Mouse (Mus musculus): Measurements from ENCODE around the gene Zyg11a.
"Not testable (repeated sequence)": the region's sequence is repeated elsewhere in the genome, so short reads cannot be mapped to it uniquely, and the experiment has no call there.

Zyg11a gene

DNA sequence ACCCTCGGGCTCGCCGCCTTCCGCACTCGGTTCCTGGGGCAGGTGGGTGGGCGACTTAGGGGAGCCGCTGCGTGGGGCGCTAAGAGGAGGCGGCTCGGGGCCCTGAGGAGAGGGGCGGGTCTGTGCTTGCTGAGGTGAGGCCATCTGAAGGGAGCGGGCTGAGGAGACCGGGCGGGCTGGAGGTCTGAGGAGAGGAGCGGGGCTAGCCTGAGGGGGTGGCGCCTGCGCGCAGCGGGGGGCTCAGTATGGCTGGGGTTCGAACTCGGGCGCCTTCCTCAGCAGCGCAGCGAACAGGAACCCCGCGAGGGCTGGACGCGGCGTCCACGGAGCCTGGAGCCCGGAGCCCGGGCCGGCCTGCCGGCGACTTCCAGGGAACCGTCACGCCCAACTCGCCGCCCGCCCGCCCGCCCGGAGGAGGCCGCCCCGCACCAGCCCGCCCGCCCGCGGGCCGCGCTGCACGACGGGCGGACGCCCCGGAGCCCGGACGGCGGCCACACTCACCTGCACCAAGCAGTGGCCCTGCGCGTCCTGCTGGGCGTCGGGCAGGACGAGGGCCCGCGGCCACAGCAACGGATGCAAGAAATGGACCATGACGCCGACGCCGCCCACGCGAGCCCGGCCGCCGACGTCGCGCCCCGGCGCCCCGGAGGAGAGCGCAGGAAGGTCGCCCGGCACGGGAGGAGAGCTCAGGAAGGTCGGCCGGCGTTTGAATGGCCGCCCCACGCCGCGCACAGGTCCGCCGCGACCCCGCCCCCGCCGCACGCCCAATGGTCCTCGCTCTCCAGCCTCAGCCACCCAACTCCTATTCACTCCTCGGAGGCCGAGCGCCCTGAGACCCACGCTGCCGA lies at the start of gene Zyg11a:
Gene Zyg11a (minus strand): TSS at position 717 of the 848 bp plus-strand sequence.
- DNase-seq (ENCODE audit: low spot score), result no peak

DNA sequence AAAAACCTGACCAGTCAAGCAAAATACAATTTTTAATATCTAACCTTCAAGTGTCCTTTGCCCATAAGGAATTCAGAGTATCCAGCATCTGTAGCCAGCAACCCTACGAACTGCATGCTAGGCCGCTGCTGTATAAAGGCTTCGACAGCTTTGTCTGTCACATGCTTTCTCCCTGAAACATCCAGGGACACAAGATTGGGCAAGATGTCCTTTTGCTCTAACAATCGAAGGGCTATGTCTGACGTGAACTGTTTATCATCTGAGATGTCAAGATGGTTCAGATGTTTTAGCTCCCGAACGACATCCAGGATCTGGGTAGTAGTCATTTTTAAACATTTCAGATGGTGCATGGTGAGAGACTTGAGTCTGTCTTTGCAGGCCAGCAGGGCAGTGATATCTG lies 47.9 kb upstream of the Zyg11a start:
- no peak for DNase-seq (ENCODE audit: low spot score)

DNA sequence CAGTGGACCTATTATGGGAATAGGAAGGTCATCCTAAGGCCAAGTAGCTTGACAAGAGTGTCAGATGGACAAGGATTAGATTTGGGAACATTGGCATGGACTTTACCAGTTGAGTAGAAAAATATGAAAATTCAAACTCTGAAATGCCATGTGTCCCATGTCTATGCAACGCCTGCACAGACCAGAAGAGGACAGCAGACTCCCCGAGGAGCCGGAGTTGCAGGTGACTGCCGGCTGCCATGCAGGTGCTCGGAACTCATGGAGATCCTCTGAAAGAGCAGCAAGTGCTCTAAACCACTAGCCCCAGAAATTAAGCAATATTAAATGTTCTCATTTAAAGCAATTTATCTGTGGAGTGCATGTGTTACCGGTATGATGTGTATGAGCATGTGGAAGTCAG lies 35.5 kb upstream of the Zyg11a start:
- no peak for DNase-seq (ENCODE audit: low spot score)

DNA sequence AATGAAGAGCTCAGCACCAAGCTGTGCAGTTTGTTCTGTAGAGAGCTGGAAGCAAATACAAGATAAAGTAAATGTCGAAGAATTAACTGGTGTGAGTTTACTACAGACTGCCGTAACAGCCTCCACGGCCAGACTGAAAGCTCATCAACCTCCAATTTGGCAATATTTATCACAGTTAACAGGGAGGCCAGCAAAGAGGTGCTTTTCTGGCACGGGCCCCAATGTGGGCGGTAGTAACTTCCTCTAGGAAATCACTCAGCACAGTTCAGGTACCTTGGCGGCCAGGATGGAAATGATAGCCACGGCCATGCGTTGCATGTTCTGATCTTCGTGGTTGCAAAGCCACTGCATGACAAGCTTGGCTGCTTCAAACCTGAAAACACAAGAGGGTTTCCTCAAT lies 32.7 kb upstream of the Zyg11a start:
- DNase-seq (ENCODE audit: low spot score), result no peak

DNA sequence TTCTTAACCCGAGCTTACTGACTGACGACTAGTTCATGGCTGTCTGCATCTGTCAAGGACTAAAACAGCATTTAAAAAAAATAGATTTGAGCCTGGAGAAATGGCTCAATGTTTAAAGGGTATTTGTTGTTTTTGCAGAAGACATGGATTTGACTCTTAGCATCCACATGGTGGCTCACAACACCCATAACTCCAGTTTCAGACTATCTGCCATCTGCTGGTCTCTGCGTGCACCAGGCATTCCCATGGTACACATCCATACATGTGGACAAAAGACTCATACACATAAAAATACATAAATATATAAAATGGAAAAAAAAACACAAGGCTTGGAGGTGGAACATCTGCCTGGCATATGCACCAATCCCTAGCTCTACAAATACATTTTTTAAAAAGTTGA lies 31.5 kb upstream of the Zyg11a start:
- DNase-seq (ENCODE audit: low spot score), result no peak

DNA sequence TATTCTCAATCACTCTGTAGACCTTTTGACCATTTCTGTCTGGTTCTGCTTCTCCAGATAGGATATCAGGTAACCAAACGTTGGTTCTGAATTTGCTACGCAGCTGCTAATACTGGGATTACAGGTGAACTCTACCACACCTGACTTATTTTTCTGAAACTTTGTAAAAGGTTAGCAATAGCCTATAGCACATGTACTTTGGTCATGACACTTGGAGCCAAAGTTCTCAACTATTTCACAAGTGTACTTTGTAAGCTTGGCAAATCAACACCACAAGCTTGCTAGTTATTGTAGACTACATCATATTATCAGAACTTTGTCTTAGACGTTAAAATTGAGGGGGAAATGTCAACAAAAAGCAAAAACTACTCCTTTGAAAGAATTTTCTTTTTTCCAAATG lies 15.8 kb upstream of the Zyg11a start:
- DNase-seq (ENCODE audit: low spot score), result no peak

DNA sequence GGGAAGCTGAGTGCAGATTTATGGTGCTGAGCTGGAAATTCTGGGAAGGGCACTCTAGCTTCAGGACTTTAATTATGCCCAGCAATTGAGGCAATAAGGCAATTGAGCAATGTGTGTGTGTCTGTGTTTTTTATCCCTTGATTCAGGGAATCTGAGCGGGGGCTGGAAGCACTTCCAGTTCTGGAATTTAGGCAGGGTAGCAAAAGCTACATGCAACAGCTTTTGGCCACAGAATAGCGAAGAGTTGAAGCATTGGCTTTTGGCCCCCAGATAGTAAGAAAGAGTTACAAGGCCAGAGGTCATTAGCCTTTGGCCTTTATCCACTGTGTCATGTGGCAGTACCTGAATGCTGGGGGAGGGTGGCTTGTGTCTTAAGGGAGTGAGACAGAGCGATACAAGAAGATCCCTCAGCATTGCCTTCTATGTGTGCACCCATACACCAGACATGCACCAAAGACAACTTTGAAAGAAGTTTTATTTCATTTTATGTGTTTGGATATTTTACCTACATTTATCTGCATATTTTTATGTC lies 7.6 kb upstream of the Zyg11a start:
- DNase-seq (ENCODE audit: low spot score), result no peak

DNA sequence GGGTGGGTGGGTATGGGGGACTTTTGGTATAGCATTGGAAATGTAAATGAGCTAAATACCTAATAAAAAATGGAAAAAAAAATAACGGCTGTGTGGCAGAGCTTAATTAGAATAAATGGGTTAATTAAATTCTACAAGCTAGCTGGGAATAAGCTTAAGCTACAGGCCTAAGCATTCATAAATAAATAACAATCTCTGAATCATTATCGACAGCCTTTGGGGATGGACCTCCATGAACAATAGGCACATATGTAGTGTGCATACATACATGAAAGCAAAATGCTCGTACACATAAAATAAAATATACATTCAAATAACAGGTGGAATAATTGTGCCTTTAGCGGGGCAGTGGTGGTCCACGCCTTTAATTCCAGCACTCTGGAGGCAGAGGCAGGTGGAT lies 4.7 kb upstream of the Zyg11a start:
- no peak for DNase-seq (ENCODE audit: low spot score)

DNA sequence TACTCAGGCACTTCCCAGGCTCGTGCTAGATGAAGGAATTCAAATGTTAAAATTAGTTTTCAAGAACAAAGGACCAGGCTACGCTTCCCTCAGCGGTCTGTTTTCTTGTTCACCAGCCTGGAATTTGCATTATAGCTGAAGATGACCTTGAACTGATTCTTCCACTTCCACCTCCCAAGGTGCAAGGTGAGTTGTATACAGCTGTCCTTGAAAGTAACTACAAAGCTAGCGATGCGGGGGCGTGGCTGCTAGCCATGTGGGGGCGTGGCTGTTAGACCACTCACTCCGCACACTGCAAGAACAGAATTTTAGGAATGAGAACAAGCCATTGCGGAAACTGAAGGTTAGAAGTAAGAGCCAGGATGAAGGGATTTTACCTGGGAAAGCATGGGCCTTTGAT lies 1.2 kb upstream of the Zyg11a start:
- DNase-seq (ENCODE audit: low spot score), result no peak

DNA sequence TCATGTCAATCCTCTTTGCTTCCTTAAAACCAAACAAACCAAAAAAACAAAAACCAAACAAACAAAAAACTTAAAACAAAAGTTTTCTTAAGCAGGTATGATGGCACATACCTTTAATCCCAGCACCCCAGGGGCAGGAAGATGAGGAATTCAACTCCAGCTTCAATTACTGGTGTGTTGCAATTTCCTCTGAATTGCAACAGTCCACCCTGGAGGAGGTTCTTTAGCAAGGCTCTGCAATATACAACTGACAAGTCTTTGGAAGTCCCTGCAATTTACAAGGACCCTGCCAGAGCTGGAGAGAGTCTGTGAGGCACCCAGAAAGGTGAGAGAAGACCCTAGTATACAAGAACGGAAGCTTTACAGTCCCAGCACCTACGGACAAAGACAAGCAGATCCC lies 4.8 kb downstream of the Zyg11a start:
- DNase-seq (ENCODE audit: low spot score), result no peak

DNA sequence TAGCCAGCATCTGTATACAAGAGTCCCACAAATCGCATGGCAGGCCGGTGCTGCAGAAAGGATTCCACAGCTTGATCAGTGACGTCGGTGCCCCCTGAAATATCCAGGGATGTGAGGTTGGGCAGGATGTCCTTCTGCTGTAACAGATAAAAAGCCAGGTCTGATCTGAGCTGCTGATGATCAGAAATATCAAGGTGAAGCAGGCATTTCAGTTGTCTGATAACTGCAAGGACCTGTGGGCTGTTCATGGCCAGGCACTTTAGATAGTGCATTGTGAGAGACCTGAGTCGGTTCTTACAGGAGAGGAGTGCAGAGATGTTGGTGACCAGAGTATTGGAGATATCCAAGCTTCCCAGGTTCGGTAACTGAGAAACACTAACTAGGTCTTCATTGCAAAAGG lies 13.2 kb downstream of the Zyg11a start:
- DNase-seq (ENCODE audit: low spot score), result no peak

DNA sequence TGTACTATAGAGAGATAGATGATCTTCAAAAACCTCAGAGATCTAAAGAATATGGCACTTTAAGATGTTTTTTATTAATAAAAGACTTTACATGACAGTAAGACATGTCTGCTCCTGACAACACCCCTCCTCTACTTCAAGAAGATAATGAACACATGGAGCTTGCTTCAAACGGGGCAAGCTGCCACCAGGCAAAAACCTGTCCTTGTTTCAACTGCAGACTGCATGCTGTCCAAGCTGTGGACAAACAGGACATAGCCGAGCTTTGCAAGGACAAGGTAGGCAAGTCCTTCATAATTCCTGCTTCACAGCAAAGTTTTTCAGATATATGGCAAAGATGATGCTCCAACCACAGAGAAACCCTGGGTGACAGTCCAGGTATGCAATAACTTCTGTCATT lies 18.6 kb downstream of the Zyg11a start:
- DNase-seq (ENCODE audit: low spot score), result no peak

DNA sequence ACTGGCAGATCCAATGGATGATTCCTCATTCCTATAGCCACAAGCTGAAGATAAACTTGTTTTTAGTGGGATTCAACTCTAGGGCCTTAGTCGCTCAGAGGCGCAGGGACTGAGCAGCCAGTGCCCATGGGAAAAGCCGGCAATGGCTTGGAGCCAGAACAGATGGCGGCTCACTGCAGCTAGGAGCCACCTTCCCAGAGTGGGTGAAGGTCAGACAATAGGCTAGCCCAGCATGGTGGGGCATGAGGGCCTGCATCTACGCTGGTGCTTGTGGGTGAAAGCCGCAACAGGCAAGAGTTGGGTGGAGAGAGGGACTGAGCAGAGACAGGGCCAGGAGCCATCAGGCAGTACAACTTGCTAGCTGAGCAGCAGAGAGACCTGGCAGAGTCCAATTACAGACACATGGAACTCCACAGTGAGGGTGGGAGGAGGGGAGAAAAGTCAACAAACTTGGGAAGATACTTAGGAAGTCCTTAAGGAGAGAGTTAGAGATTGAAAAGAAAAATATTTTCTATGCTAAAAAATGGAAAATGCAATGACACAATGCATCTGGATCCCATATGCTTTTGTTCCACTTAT lies 21.5 kb downstream of the Zyg11a start:
- no peak for DNase-seq (ENCODE audit: low spot score)

DNA sequence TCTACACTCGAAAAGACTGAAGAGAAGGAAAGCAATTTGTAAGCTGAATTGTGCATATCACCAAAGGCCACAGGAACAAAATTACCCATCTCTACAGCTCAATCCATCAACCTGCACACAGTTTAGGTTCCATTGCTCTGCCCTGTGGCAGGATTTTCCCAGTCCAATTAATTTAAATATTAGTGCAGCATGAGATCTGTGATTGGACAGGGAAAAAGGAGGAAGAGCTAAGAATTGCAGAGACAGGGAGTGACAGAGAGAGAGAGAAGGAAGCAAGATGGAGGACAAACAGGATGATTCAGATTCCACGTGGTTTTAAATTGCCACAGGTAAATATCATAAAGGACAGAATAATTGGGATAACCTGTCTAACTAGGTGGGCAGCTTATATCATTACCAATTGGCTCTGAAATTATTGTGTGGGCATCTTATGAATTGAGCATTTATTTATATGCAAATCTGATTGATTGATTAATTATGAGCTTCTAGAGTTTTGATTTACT lies 25.0 kb downstream of the Zyg11a start:
- no peak for DNase-seq (ENCODE audit: low spot score)

DNA sequence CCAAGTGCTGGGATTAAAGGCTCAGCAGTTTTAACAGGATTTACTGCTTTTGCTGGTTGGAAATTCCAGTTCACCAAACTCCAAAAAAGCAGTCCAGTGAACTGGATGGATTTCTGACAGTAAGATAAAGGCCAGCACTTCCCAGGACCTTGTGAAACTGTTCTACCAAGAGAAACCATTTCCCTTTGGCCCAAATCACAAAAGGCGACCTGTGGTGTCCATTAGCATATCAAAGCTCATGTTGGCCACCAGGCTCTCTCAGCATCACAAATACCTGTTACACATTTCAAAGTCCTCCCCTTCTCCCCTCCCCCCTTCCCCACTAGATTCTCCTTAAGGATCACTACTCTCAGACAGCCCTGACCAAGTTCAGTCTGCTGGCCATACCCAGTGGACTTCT lies 35.6 kb downstream of the Zyg11a start:
- no peak for DNase-seq (ENCODE audit: low spot score)

DNA sequence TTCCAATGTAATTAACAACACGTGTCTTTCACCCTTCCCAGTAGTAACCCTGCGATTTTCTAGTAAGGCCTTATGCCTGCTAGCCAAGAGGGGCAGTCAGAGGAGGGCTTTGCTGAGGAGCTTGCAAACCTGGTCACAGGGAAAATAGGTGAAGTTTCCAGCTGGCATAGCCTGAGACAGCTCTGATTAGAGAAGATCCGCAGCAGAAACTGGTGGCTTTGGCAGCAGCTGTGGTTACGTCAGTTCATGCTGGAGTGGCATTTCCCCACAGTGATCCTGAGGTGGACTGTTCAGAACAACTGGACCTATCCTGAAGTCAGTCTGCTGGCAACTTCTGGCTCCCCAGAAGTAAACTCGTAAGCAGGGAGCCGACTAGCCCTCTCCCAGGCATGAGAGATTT lies 49.8 kb downstream of the Zyg11a start:
- no peak for DNase-seq (ENCODE audit: low spot score)

DNA sequence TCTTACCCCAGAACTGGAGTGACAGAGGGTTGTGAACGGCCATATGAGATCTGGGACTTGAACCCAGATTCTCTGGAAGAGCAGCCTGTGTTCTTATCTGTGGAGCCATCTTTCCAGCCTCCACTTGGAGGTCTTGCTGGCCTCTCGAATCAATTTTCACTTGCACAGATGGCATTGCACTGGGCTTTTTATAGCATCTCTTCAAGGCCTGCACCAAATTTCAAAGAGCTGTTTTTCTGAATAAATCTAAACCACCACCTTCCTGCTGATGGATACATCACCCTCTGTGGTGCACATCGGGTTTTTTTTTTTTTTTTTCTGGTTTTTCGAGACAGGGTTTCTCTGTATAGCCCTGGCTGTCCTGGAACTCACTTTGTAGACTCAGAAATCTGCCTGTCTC lies 51.0 kb downstream of the Zyg11a start:
- DNase-seq (ENCODE audit: low spot score), result no peak

DNA sequence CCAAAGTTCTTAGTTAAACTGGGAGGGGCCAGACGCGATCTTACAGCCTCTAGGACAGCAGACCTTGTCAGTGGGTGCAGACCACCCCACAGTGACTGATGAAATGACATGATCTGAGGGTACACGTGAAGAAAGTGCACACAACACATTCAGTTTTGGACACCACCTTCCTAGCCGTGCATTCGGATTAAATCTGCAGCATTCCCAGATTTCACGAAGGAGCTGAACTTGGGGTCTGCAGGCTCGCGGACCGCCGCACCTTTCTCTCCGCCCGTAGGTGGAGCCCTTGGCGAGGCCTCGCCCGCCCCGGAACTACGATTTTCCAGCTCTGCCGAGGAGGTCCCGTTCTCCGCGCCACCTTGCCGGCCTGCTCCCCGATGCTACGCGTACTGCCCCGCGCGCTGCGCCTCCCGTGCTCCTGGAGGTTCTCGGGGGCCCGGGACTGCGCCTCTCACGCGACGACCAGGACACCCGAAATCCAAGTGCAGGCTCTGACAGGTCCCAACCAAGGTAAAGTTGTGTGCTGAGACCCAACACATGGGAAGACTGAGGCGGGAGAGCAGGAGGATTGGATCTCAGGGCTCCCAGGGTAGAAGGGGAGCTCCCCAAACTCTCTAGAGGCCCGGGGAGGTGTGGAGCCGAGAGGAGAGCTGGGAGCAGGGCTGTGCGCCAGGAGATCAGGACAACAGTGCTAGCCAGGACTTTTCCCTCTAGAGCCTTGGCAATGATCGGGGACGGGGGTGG lies 52.5 kb downstream of the Zyg11a start, which contains the start of gene Echdc2:
Gene Echdc2 (plus strand): TSS at position 286 of the 744 bp plus-strand sequence.
- no peak for DNase-seq (ENCODE audit: low spot score)

DNA sequence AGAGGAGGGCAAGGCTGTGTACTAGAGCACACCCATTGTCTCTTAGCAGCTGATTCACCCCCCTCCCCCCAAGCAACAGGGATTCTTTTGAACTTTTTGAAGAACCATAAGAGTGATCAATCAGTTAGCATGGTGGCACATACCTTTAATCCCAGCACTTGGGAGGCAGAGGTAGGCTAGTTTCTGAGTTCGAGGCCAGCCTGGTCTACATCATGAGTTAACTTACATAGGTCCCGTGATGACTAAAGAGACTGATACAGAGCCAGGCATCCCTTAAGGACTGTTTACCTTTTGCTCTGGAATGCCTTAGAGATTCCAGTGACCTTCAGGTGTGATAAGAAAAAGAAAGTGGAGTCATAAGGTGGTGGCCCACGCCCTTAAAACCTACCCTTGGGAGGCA lies 54.6 kb downstream of the Zyg11a start:
- DNase-seq (ENCODE audit: low spot score), result no peak

DNA sequence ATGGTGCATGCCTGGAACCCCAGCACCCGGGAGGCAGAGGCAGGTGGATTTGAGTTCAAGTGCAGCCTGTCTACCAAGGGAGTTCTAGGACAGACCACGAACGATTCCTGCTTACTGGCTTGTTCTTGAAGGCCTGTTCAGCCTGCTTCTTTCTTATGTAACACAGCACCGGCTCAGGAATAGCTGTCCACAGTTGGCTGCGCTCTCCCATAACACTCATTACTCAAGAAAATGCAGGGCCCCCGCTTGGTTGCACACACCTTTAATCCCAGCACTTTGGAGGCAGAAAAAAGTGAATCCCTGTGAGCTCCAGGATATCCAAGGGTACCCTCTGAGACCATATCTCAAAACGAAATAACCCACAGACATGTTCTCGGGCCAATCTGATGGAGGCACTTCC lies 55.9 kb downstream of the Zyg11a start:
- no peak for DNase-seq (ENCODE audit: low spot score)

DNA sequence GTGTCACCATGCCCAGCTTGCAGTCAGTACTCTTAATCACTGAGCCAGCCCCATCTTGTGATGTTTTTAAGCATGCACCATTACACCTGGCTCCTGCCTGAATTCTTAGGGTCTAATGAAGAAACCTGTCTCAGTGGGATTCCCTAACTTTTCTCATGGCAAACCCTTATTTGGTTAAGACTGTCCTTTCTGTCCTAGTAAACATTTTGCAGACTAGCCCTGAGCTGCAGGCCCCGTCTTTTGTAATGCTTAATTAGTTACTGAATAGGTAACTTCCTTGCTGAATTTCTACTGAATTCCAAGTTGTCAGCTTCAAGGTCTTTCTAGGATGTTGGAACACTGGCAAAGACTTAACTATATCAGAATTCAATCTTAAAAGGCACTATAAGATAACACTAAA lies 62.7 kb downstream of the Zyg11a start:
- DNase-seq (ENCODE audit: low spot score), result not testable (repeated sequence)

DNA sequence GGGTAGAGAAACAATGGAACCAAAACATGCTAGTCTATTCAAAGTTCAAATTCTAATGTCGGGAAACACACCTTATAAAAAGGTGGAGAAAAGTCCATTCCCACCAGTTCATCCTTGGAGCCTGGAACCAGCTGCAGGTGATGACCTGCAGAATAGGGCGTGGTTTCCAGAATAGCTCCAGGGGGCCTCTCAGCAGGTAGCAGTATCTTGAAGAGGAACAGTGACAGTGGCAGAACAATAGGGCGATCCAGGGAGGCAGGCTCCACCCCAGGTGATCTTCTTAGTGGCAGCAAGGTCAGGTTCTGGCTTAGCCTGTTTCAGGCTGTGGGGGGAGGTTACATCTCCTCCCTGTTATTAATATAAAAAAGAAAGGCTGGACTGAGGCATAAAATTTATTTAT lies 72.3 kb downstream of the Zyg11a start:
- not testable (repeated sequence) for DNase-seq (ENCODE audit: low spot score)

DNA sequence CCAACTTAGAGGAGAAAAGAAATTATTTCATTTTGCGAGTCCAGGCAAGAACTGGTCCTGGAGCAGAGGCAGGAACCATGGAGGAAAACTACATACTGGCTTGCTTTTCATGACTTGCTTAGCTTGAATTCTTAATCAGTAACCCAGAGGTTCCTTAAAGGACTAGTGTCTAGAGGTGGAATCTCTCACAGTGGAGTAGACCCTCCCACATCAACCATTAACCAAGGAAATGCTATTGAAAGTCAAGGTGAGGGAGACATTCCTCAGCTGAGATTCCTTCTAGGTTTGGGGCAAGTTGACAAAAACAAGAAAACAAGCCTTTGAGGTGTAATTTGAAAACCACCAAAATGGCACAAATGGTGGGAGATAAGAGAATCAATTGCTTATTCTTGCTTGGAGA lies 73.0 kb downstream of the Zyg11a start, which contains the start of gene Scp2:
Gene Scp2 (minus strand): TSS at position 119 of the 400 bp plus-strand sequence.
- DNase-seq (ENCODE audit: low spot score), result no peak
